In the genomic region with DNA sequence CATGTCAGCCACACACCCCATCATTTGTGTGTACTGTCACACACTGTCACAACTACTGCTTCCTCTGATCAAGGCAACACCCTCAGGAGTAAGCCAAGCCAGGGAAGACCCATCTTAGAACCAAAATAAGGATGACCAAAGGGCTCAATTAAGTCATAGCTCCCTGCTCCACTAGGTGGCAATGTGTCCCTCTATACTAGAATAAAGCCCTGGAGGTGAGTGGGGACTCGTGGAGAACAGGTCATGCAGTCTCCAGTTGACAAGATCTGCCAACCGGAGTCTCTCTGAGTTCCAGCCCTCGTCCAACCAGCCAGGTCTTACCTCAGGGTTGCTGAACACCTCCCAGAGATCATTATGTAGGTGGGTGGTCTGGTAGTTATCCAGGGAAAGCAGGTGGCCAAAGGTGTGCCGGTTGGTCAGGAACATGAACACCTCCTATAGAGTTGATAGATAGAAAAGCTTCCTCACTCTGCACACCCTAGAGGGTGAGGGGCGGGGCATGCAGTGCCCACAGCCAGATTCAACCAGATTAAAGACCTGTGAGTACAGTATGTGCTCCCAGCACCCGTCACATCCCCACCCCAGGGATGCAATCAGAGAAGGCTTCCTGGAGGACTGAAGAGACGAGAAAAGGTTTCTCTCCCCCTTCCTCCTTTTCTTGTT, we compare ENCODE assay signal across 9 mouse cellular contexts. TPM values are rescaled to one million over a fixed set of nuclear protein-coding genes. Genes with fewer than 3 reads are reported as not detected.
DNase-seq lines count a peak whose midpoint lies in the region; ATAC-seq lines count a peak whose summit lies in the region.
"Had no signal": no experiment of that assay in that cellular context is flagged by ENCODE, and none has a peak within 500 bp of the region (broad histone marks: within the 10 kb centered on the region; RNA-seq: fewer than 3 reads in every experiment).

No protein-coding gene starts in this region.

- ATAC-seq in intestine, embryonic 14.5 days (replicated peaks; ENCODE audit: low FRiP score, low TSS enrichment, low read depth), result no peak
- ATAC-seq in liver, embryonic 15.5 days (ENCODE audit: insufficient read depth), result 0 out of 2 replicates have a peak, but pooled peaks have one; percentile 20

- H3K4me3 ChIP-seq in intestine, embryonic 14.5 days (ENCODE audit: low read depth, low read length), result no peak overlapping the region
- H3K4me3 ChIP-seq in liver, embryonic 15.5 days (replicated peaks), result no peak overlapping the region
- H3K4me3 ChIP-seq: hindbrain, embryonic 15.5 days had no signal

- H3K36me3 ChIP-seq in intestine, embryonic 14.5 days (ENCODE audit: control insufficient read depth, insufficient read depth, low read length), result peaks cover 29% of the 10 kb centered on the region
- 0 out of 2 replicates have a peak, but pooled peaks cover 11% of the 10 kb centered on the region for H3K36me3 ChIP-seq in liver, embryonic 15.5 days (replicated peaks)
- no peaks in the 10 kb centered on the region; the same call in 1 of the 2 replicates for H3K36me3 ChIP-seq in splenic B cell, adult 2 months (ENCODE audit: control insufficient read depth, insufficient read depth, low read length, poor library complexity, severe bottlenecking)
- H3K36me3 ChIP-seq: hindbrain, embryonic 15.5 days had no signal

- no peaks in the 10 kb centered on the region for H3K4me1 ChIP-seq in intestine, embryonic 14.5 days (replicated peaks; ENCODE audit: control insufficient read depth, insufficient read depth, low read length)
- H3K4me1 ChIP-seq in liver, embryonic 15.5 days (replicated peaks), result peaks cover 5% of the 10 kb centered on the region; the same call in 1 of the 2 replicates
- H3K4me1 ChIP-seq: hindbrain, embryonic 15.5 days had no signal

- 61% methylated on average over 7 of the region's 7 CpGs for WGBS in intestine, embryonic 14.5 days
- 41% methylated on average over 7 of the region's 7 CpGs for WGBS in liver, embryonic 15.5 days (ENCODE audit: insufficient replicate concordance)

- no peak overlapping the region for H3K4me2 ChIP-seq in intestine, embryonic 14.5 days (ENCODE audit: low read length)
- no peak overlapping the region for H3K4me2 ChIP-seq in liver, embryonic 15.5 days
- H3K4me2 ChIP-seq: hindbrain, embryonic 15.5 days had no signal

- no peaks in the 10 kb centered on the region for H3K27me3 ChIP-seq in intestine, embryonic 14.5 days (replicated peaks; ENCODE audit: control insufficient read depth, insufficient read depth, low read length)
- H3K27me3 ChIP-seq in liver, embryonic 15.5 days, result no peaks in the 10 kb centered on the region
- no peaks in the 10 kb centered on the region for H3K27me3 ChIP-seq in splenic B cell, adult 2 months (ENCODE audit: control insufficient read depth, insufficient read depth, low read length, poor library complexity, severe bottlenecking)
- H3K27me3 ChIP-seq: hindbrain, embryonic 15.5 days had no signal

- no peak overlapping the region for H3K27ac ChIP-seq in intestine, embryonic 14.5 days (ENCODE audit: low read depth)
- no peak overlapping the region for H3K27ac ChIP-seq in liver, embryonic 15.5 days (replicated peaks)
- H3K27ac ChIP-seq: hindbrain, embryonic 15.5 days had no signal

- H3K9ac ChIP-seq in intestine, embryonic 14.5 days (ENCODE audit: low read length), result no peak overlapping the region
- no peak overlapping the region for H3K9ac ChIP-seq in liver, embryonic 15.5 days
- H3K9ac ChIP-seq: hindbrain, embryonic 15.5 days had no signal

- H3K9me3 ChIP-seq in intestine, embryonic 14.5 days (ENCODE audit: control insufficient read depth, low read length), result no peaks in the 10 kb centered on the region
- no peaks in the 10 kb centered on the region for H3K9me3 ChIP-seq in liver, embryonic 15.5 days (replicated peaks)
- H3K9me3 ChIP-seq: hindbrain, embryonic 15.5 days had no signal

- peak; percentile 22 to 37 for DNase-seq in cerebellum, postnatal 36 days
- DNase-seq in cerebellum, adult 8-10 months, result no peak
- peak; percentile 18 for DNase-seq in ovary, postnatal 10 days (ENCODE audit: low spot score)
- DNase-seq in ovary, postnatal 36 days (ENCODE audit: low spot score), result no peak
- peak; percentile 68 for DNase-seq in c-Kit-positive CD71-negative TER-119-negative erythroid progenitor cells, embryonic 14.5 days (ENCODE audit: low read depth)
- peak; percentile 63 for DNase-seq in intestine, embryonic 14.5 days (ENCODE audit: low spot score)
- peak; percentile 54 for DNase-seq in splenic B cell, adult 2 months (ENCODE audit: low read depth, low spot score)

RNA-seq across cellular contexts. Expression of a gene that starts 14.1 kb away (rescaled TPM):
- polyA plus RNA-seq in intestine, embryonic 14.5 days (2014; fragmentation: Nextera tagmentation; extraction: Ambion mirVana), result 31.6 and 33.3 TPM in 2 replicates
- polyA plus RNA-seq in liver, embryonic 15.5 days (2015; fragmentation: Nextera tagmentation; extraction: Ambion mirVana), result 15.5 and 15.6 TPM in 2 replicates

RNA-seq across cellular contexts. Expression of a gene that starts 18.0 kb away (rescaled TPM):
- polyA plus RNA-seq in intestine, embryonic 14.5 days (2014; fragmentation: Nextera tagmentation; extraction: Ambion mirVana), result 40.9 and 44.1 TPM in 2 replicates
- 29.0 and 30.6 TPM in 2 replicates for polyA plus RNA-seq in liver, embryonic 15.5 days (2015; fragmentation: Nextera tagmentation; extraction: Ambion mirVana)

RNA-seq across cellular contexts. Expression of a gene that starts 22.1 kb away (rescaled TPM):
- polyA plus RNA-seq in intestine, embryonic 14.5 days (2014; fragmentation: Nextera tagmentation; extraction: Ambion mirVana), result 19.9 and 21.3 TPM in 2 replicates
- 7.8 and 8.9 TPM in 2 replicates for polyA plus RNA-seq in liver, embryonic 15.5 days (2015; fragmentation: Nextera tagmentation; extraction: Ambion mirVana)

RNA-seq across cellular contexts. Expression of a gene that starts 49.8 kb away (rescaled TPM):
- polyA plus RNA-seq in intestine, embryonic 14.5 days (2014; fragmentation: Nextera tagmentation; extraction: Ambion mirVana), result 9.0 and 9.7 TPM in 2 replicates
- 2.1 TPM in 2 replicates for polyA plus RNA-seq in liver, embryonic 15.5 days (2015; fragmentation: Nextera tagmentation; extraction: Ambion mirVana)

RNA-seq across cellular contexts. Expression of a gene that starts 50.0 kb away (rescaled TPM):
- polyA plus RNA-seq in intestine, embryonic 14.5 days (2014; fragmentation: Nextera tagmentation; extraction: Ambion mirVana), result 32.1 and 34.6 TPM in 2 replicates
- polyA plus RNA-seq in liver, embryonic 15.5 days (2015; fragmentation: Nextera tagmentation; extraction: Ambion mirVana), result 29.3 and 36.1 TPM in 2 replicates

Comparison
In these comparisons a context has a peak if more than half of its experiments do, and no peak if none do; other contexts are left out.
1. DNase-seq: peak in cerebellum, postnatal 36 days (2 of 2), ovary, postnatal 10 days (single experiment), c-Kit-positive CD71-negative TER-119-negative erythroid progenitor cells, embryonic 14.5 days (single experiment), intestine, embryonic 14.5 days (single experiment) and splenic B cell, adult 2 months (single experiment); none in cerebellum, adult 8-10 months (single experiment) and ovary, postnatal 36 days (single experiment).